Mouse (Mus musculus): Measurements from ENCODE around the gene Fam53b.

The Fam53b gene

GRCm38 (mm10) chr7:132811716-132812618 is 1.7 kb downstream of the Fam53b start:
- in situ Hi-C loops (cut with MboI; ENCODE audit: low sequenced_read_pairs), result no loop called here

DNA sequence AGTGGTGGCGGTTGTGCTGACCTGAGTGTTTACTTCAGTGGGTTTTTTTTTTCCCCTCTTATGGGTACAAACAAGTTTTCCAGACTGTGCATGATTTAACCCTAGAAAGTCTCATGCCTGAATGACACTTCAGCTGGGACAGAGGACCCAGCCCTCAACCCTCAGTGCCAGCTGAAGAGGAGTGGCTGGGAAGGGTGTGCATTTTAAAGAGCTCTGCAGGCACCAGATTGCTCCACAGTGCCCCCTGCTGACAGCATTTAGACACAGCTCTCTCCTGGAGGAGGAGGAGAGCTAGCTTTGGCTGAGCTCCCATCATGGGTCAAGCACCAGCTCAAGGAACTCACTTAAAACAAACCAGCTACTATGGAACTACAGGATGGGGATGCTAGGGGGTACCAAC is 2.8 kb downstream of the Fam53b start:
- in situ Hi-C loops (cut with MboI; ENCODE audit: low sequenced_read_pairs), result no loop called here

- in situ Hi-C loops (cut with MboI; ENCODE audit: low sequenced_read_pairs), result no loop called here
Observed at GRCm38 (mm10) chr7:132810368-132810767, 3.3 kb downstream of the Fam53b start.

GRCm38 (mm10) chr7:132809721-132810120 is 4.0 kb downstream of the Fam53b start:
- in situ Hi-C loops (cut with MboI; ENCODE audit: low sequenced_read_pairs), result no loop called here

GRCm38 (mm10) chr7:132808841-132809682 is 4.6 kb downstream of the Fam53b start:
- in situ Hi-C loops (cut with MboI; ENCODE audit: low sequenced_read_pairs), result no loop called here

GRCm38 (mm10) chr7:132808051-132808796 is 5.5 kb downstream of the Fam53b start:
- in situ Hi-C loops (cut with MboI; ENCODE audit: low sequenced_read_pairs), result no loop called here

DNA sequence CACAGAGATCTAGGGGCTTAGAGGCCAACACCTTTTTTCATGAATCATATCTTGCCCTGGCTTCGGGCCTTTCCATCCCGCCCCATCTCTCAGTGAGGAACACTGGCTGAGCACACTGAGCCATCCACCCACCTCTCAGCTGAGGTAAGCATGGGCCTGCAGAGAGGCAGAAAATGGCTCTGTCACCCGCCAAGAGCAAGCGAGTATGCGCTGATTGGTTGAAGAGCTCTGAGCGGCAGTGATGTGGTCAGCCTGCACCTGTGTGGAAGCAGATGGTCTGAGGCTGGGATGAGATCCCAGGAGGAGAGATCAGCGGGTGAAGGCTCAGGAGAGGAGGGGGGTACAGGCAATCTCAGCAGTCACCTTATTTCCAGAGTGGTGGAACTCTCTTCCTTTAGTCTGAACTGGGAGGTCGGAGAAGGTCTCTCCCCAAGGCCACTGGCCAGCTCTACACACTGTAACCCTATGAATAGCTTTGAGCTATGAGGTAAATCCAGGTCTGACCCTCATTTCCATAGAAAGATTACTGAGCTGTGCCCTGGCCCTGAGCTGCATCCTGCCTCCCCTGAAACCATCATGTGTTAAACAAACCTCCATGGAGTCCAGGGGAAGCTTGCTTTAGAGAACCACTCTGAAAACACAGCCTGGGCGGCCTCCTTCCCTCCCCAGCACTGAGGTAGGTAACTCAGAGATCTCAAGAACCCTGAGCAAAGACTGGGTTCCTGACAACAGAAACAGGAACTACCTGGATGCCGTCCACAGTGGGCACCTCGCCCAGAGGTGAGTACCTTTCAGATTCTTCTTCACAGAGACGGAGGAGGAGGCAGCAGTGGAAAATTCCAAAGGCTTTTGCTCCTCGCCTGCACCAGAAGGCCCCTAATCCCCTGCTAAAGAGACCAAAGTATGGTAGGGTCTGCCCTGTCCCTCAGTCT is 6.5 kb downstream of the Fam53b start:
- in situ Hi-C loops (cut with MboI; ENCODE audit: low sequenced_read_pairs), result no loop called here

DNA sequence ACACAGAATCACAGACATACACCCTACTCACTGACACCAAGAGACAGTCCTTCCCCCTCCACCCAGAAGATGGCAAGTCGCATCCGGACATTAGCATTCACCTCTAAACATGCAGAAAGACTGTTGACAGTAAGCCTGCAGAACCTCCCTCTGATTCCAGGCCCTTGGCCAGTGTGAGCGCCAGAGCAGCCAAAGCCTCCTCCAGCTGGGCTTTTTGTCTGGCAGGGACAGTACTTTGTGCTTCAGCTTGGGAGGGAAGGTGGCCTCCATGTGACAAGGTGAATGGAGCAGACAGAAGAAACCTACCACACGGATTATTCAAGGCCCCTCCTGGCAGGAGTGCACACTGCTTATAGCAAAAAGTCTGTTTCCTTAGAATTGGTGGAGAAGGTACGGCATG is 7.4 kb downstream of the Fam53b start:
- in situ Hi-C loops (cut with MboI; ENCODE audit: low sequenced_read_pairs), result no loop called here

DNA sequence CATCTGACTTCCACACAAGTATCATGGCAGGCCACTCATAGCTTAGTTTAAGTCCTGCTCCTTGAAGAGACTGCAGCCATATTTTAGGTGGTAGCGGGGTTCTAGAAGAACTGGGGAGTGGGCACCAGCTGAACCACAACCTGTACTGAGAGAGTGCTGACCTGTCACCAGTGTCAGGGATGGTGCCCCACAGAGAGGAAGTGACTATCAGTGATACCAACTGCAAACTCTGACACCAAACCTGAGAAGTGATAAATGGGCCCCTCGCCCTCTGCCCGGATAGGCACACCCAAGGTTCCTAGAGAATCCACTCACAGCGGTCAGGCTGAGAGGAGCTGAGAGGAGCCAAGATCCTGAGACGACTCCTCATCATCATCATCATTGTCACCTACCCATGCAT is 8.7 kb downstream of the Fam53b start:
- in situ Hi-C loops (cut with MboI; ENCODE audit: low sequenced_read_pairs), result no loop called here

GRCm38 (mm10) chr7:132804461-132804860 is 9.2 kb downstream of the Fam53b start:
- in situ Hi-C loops (cut with MboI; ENCODE audit: low sequenced_read_pairs), result no loop called here

DNA sequence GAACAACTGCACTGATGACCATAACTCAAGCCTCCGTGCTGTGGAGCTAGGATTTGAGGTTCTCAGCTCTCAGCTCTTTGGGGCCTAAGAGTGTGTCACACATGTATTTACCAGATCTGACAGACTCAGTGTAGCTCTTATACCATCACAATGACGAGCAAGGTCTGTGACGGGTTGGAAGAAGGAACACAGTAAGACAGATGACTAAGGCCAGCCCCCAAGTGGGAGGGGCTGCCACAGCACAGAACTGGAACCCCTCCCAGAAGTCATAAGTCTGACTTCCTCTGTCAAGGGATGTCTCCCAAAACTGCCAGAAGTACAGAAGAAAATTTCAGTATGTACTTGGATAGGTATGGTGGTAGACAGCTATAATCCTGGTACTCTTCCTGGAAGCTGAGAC is 9.7 kb downstream of the Fam53b start:
- in situ Hi-C loops (cut with MboI; ENCODE audit: low sequenced_read_pairs), result no loop called here

- in situ Hi-C loops (cut with MboI; ENCODE audit: low sequenced_read_pairs), result no loop called here
Observed at GRCm38 (mm10) chr7:132803336-132803735, 10.3 kb downstream of the Fam53b start.

DNA sequence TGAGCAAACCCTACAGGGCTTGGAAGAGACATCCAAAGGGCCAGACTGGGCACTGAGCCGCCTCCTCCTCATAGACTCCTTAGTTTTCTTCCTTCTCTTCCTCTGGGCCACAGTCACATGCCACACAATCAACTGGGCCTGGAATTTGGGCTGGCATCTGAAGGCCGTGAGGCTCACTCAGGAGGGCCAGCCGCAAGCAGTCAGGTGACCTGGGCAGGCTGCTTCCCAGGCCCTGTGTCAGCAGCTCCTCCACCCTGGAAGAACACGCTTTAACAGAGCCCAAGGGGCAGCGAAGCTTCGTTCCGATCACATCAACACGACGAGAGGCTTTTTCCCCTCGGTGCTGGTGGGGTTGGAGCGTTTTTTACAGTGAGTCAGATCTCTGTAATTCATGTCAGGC is 11.0 kb downstream of the Fam53b start:
- in situ Hi-C loops (cut with MboI; ENCODE audit: low sequenced_read_pairs), result no loop called here

DNA sequence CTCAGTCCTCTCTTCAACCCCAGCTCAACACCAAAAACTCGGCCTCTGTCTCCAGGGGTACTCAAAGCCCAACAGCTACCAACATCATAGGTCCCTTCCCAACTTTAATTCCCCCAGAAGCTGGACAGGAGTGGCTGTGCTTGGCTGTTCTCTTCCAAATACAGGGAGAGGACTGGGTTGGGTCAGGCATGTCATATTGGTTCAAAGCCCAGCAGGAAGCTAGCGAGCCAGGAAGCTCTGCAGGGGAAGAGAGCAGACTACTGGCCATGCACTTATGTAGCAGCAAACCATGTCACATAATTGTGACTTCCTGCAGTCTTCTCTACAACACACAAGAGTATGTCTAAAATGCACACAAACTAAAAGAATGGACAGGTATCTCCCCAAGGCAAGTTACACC is 11.6 kb downstream of the Fam53b start:
- in situ Hi-C loops (cut with MboI; ENCODE audit: low sequenced_read_pairs), result no loop called here

GRCm38 (mm10) chr7:132801509-132801908 is 12.2 kb downstream of the Fam53b start:
- in situ Hi-C loops (cut with MboI; ENCODE audit: low sequenced_read_pairs), result no loop called here

DNA sequence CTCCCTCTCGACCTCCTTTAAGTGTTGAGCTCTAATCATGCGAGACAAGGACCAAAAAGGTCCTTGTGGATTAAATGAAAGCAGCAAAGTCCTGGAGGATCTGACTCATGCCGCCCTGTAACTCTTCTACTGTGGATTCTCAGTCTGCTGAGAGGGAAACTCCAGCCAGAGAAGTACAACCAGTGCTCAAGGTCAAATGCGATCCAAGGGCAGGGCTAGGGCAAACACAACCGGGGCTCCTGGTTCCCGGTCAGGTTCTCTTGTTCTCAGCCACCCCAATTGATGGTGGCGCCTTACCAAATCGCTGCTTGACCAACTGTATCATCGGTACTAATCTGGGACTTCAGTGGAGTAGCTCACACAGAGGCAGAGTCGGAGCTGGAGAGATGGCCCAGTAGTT is 12.8 kb downstream of the Fam53b start:
- in situ Hi-C loops (cut with MboI; ENCODE audit: low sequenced_read_pairs), result no loop called here

- in situ Hi-C loops (cut with MboI; ENCODE audit: low sequenced_read_pairs), result no loop called here
Observed at GRCm38 (mm10) chr7:132799119-132800016, 14.3 kb downstream of the Fam53b start.

DNA sequence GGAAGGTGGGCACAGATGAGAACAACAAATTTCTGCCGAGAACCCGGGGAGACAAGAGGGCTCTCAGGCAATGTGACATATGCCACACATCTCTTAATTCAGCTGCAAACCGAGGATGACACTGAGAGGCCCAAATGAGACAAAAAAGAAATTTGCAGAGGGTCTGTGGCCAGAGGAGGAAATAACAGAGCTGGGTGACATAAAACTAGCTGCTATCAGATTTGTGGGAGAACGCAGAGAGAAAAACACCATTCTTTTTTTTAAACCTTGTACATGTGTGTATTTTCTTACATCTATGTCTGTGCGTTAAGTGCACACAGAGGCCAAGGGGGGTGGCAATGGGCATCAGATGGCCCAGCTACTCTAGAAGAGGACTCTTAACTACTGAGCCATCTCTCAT is 18.5 kb downstream of the Fam53b start:
- in situ Hi-C loops (cut with MboI; ENCODE audit: low sequenced_read_pairs), result no loop called here

GRCm38 (mm10) chr7:132793467-132793866 is 20.2 kb downstream of the Fam53b start:
- in situ Hi-C loops (cut with MboI; ENCODE audit: low sequenced_read_pairs), result no loop called here

Data from CH12F3 (cell line).